Mouse (Mus musculus): ENCODE results near the gene Adamts8.

Adamts8 gene

DNA sequence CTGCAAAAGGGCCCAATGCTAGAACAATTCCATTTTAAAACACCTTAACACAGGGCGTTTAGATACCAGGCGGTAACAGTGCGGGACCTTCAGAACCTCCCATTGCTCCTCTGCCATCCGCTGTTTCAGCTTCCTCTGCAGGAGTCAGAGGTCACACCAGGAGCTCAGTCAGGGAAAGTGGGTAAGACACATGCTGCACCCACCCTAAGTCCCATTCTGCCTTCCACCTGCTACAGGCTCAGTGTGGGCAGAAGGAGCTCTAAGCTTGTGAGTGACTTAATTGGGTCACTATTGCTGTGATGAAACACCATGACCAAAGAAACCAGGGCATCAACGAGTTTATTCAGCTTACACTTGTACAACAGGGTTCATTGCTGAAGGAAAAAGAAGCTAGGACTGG lies 50.7 kb downstream of the Adamts8 start:
- no peak for DNase-seq

GRCm38 (mm10) chr9:30996590-30997562 lies 54.5 kb downstream of the Adamts8 start:
- no peak for DNase-seq

- no peak for DNase-seq
These were observed 58.3 kb downstream of the Adamts8 start for GRCm38 (mm10) chr9:31000641-31001040.

DNA sequence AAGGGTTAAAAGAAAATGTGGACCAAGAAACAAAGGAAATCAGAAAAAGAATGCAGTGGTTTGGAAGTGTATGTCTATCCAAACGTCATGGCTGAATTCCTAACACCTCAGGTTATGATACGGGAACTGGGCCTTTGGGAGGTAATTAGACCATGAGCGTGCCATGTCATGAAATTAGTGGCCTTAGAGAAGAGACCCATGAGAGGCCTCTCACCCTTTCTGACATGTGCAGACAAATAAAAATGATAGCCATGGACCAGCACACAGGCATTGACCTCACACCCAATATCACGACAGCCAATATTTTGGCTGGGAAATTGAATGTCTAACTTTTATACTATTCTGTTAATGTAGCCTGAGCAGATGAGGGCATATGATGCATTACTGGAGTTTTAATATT lies 60.2 kb downstream of the Adamts8 start:
- no peak for DNase-seq

DNA sequence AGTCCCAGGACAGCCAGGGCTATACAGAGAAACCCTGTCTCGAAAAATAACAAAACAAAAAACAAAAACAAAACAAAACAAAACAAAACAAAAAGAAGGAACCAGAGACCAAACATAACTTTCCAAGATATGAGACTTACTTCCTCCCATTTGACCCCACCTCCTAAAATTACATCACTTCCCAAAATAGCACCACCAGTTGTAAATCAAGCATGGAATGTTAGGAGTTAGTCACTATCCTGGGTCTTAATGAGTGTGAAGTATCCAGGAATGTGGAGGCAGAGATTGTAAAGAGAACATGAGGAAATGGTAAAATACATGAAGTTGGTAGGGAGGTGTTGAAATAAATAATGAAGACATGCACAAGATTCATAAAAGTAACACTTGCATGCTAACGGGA lies 67.0 kb downstream of the Adamts8 start:
- no peak for DNase-seq

DNA sequence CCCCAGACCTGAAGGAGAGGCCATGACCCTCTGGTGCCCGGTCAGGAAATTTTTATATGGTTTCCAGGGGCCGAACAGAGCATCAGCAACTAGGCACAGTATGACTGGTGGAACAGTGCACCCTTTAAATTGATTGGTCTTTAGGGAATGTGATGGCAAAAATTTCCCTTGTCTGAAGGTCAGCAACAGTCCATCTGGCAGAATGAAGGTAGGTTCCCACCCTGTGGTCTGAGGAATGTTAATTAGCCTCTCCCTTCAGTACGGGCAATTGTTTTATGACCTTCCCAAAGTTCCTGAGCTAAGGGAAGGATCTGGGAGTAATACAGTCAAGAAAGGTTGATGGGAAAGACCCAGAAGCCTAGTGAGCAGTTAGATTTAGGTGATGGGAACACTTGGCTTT lies 67.7 kb downstream of the Adamts8 start:
- no peak for DNase-seq

- no peak for DNase-seq
These were observed 68.4 kb downstream of the Adamts8 start for GRCm38 (mm10) chr9:31010749-31011148.

DNA sequence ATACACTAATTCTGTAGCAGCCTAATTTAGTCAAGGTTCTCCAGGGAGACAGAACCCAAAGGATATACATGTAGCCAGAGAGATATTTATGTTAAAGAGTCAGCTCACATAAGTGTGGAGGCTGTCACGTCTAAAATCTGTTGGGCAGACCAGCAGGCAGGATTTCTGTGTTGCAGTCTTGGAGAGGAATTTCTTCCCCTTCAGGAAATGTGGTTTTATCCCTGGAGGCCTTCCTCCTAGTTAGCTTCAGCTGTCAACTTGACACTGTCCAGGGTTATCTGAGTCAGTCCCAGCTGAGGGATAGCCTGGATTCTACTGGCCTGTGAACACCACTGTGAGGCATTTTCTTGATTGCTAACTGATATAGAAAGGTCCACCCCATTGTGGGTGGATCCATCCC lies 69.2 kb downstream of the Adamts8 start:
- no peak for DNase-seq

DNA sequence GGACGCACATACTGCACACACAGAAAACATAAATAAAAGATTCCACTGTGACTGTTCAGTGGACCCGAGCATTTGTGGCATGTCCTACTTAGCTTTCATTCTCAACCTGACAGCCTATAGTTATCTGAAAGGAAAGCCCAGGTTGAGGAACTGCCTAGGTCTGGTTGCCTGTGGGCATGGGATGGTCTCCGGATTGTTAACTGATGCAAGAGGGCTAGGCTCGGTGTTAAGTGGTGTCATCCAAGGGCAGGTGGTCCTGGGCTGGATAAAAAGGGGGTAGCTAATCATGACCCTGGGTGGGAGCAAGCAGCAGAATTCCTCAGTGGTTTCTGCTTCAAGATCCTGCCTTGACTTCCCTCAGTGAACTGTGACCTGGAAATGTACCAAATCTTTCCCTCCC lies 70.3 kb downstream of the Adamts8 start:
- no peak for DNase-seq

- no peak for DNase-seq
These were observed 71.1 kb downstream of the Adamts8 start for GRCm38 (mm10) chr9:31013415-31013814.
